Mouse (Mus musculus) gastrocnemius, postnatal 4 days (tissue): ENCODE results near the gene Ahdc1. TPM values are rescaled to one million over a fixed set of nuclear protein-coding genes. Genes with fewer than 3 reads are reported as not detected.

Experiments
- DNase-seq, 2 experiments: peaks; one replicate each; pipeline ENCODE4 v3.0.0; 2021 to 2022; ENCODE audit warnings: low spot score in 2 of 2, mixed read lengths in 2 of 2
- total RNA-seq, 2 experiments: library from RNA; stranded (reverse); gene quantifications; 2 replicates each; pipeline ENCODE4 v1.2.3; 2021

The Ahdc1 gene
- total RNA-seq, 2 experiments from 2014 or later = 107 to 112 TPM

DNA sequence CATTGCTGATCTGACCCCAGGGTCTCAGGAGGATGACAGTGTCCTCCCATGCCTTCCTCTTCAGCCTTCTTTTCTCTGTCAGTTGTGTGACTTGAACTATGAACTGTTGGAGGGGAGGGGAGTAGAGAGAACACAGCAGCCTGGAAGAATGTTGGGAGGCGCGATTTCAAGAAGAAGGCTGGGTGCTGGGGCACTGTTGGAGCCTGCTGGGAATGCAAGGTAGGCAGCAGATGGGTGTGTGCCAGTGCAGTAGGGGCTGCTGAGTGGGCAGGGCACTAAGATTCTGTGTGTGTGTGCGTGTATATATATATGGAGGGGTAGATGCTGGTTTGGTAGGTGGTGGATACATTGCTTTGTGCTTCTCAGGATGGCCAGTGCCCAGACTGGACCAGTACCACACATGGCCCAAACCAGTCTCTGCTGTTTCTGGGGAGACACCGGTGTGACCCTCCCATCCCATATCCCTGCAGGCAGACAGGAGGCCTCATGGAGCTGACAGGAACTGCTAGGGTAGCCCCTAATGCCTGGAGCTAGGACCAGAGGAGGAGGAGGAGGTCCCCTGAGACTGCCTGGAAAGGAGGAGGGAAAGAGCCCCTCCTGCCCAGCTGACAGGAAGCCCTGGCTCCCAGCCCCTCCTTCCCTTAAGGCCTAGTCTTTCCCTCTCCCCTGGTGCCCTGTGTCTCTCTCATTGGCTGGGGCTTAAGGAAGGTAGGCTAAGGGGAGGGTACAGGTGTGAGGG lies 5.8 kb downstream of the Ahdc1 start:
- DNase-seq = no peak

DNA sequence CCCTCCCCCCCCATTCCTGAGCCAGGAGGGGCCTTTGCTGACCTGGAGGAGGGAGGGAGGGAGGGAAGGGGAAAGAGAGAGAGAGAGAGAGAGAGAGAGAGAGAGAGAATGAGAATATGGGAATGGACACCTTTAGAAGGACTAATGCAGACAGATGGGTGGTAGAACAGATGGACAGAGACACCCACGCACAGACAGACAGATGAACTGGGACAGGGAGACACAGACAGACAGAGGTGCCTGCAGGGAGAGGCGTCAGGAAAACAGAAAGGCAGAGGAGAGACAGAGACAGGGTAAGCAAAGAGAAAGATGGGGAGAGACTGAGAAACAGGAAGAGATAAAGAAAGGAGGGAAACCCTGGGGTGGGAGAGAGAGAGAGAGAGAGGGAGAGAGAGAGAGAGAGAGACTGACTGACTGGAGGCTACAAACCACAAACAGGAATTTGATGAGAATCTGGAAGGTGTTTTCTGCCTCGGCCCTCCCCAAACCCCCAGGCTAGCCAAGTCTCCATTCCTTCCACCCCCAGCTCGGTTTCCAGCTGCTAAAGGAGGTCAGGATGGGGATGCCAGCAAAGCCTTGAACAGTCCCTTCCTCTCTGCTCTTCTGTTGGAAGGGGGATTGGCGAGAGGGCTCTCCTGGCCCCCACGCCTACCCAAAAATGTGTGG lies 6.7 kb downstream of the Ahdc1 start:
- no peak for DNase-seq

DNA sequence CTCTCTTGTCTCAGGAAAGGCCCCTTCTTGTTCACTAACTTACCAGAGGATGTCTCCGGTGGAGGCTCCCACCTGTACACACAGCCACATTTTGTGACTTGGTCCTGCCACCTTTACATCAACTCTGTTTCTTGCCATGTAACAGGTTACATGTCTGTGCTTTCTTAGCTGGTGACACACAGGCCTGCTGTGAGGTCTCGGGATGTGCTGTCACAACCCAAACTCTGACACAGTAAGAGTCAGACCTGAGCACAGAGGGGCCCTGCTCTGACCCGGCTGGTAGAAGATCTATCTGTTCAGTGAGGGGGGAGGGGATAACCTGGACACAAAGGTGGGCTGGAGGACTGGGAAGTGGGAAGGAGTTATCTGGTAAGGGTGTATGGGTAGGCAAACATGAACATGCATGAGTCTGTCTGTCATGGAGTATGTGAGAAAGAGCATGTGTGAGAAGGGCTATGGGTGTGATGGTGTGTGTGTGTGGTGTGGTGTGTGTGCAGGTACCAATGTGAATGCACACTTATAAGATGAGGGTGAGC lies 7.3 kb downstream of the Ahdc1 start:
- no peak for DNase-seq

DNA sequence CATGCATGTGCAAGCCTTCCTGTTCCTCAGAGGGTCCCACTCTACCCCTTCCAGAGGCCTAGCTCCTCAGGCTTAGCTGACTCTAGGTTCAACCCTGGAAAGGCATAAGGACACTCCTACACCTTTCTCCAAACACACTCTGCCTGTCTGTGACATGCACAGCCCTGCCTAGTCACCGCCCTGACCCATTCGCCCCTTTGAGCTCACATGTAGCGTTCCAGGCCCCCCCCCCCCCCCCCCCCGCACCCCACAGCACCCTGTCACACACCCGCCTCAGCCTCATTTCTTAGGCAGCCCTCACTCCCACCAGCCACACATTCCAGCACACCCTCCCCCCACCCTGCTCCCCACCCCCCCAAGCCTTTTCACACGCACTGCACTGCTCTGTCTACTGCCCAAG lies 9.7 kb downstream of the Ahdc1 start:
- DNase-seq = no peak

DNA sequence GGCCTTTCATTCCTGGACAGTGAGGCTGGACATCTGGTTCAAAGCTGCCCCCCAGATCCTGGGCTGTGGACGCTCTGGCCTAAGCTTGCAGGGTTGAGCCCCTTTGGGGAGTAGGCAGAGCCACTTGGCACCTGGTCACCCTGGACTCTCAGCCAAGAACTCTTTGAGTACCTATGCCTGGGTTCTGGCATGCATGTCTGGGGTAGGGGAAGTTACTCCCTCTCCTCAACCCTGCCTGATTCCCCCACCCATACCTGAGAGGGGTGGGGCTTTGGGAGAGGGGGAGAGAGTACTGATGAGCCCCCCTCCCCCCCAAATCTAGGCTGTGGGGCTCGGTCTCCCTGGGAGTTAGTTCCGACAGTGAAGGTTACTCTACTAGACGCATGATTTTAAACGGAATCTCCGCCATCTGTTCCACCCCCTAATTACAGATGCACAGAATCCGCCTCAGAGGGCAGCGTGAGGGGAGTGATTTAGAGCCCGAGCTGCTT lies 10.2 kb downstream of the Ahdc1 start:
- no peak for DNase-seq

DNA sequence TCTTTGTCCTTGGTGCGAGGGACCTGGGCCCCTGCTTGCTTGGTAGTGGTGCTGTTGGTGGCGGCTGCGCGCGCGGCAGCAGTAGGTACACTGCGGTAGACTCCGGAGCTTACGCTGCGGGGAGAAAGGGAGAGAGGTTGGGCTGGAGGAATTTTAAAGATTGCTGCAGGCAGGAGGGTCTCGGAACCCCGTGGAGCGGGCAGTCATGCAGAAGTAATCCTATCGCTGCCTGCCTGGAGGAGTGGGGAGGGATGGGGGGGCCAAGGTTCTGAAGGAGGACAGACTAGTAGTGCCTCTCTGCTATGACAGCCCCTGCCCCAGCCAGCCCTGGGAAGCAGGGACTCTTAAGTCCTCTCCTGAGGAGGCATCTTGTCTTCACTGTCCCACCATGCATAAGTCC lies 11.2 kb downstream of the Ahdc1 start:
- DNase-seq = no peak

DNA sequence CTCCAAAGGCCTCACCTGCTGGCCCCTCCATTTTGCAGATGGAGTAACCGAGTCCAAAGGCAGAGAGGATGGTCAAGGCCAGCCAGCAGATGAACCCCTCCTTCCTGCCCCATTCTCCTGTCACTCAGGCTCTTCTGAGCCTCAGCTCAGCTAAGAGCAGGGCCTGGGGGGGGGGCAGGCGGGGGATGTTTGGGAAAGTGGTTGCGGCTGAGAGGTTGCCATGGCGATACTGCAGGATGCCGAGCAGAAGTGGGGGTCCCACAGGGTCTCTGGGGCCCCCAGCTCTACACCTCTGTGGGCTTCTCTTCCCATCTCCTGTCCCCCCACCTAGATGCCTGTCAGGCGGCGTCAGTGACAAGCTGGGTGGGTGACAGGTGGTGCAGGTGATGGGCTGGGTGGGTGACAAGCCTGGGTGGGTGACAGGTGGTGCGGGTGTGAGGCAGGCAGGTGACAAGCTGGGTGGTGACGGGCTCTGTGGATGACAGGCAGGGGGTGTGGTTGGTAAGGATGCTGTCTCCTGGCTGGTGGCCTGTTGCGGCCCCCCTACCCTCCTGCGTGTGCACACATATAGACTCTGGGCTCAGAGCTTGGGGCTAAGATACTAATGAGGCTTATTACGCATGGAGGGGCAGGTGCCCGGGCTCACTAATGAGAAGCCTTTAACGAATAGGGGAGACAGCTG lies 12.0 kb downstream of the Ahdc1 start:
- no peak for DNase-seq

DNA sequence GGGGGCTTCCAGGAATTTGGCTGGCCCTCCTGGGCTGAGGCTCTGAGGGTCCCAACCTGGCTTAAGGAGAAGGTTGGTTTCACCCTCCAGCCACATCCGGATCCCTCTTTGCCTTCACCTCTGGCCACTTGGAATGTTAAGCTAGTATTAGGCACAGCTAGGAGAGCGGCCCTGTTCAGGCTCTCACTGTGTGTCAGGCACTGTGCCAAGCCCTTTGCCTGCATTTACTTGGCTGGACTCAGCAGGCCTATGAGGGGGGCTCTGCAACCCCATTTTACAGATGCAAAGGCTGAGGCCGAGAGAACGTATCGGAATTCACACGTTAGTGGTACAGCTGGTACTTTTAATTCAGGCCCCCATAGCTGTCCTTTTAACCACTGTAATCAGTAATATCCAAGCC lies 12.6 kb downstream of the Ahdc1 start:
- DNase-seq = no peak

DNA sequence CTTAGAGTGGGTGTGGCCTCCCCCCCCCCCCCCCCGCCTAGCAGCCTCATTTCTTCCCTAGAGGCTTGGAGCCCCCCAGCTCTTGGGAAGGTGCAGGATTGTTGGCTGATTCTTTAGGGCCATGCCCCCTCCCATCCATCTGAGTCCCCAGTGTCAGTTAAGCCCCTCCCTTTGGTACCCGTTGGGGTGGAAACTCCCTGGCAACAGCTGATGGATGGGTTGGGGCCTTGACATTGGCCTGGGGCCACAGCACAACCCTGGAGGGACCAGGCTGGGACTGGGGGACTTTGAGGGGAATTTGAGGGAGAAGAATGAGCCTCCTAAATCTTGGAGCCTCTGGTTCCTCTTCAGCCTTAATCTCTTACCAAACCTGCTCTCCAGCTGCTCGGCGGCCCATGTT lies 13.3 kb downstream of the Ahdc1 start:
- no peak for DNase-seq

DNA sequence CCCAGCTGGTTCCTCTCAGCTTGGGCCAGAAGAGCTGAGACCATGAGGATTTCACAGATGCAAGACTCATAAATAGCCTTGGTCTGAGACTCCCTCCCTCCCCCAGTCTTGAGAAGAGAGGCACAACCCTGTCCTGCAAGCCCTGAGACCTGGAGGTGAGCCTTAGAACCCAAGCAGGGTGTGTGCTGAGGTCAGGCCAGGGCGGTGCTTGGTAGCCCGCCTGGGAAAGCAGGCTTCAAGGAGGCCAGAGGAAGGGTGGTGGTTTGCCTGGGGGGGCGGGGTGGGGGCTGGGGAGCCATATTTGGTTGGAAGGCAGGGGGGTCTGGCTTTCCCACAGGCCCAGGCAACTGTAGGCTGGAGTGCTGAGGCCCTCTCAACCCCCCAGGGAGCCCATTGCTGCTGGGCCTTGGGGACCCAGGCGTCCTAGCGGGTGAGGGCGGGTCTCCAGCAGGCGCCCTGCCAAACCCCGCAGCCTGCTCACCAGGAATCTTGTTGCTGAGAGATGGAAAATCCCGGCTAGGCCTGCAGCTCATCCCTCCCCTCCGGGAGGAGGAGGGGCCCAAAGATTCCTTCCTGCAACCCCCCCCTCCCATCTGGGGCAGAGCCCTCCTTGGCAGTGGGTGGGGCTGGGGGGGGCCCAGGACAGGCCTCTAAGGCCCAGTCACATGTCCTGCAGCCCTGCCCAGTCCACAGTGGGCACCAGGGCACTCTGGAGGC lies 14.1 kb downstream of the Ahdc1 start:
- DNase-seq = peak; percentile 50 to 68

DNA sequence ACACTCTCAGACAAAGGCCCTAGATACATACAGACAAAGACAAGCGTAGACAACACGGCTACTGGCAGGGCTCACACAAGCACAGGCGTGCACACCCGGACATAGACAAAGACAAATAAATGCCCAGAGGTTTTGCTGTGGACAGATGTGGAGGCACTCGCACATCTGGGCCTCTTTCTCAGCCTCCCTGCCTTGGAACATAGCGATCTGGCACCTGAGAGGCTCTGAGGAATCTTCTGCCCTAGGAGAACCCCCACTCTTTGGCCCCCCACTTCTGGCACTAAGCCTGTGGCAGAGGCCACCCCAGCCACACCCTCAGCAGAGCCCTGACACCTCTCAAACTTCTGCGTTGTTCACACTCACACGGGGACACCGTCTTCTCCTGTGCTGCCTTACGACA lies 15.2 kb downstream of the Ahdc1 start:
- no peak for DNase-seq

DNA sequence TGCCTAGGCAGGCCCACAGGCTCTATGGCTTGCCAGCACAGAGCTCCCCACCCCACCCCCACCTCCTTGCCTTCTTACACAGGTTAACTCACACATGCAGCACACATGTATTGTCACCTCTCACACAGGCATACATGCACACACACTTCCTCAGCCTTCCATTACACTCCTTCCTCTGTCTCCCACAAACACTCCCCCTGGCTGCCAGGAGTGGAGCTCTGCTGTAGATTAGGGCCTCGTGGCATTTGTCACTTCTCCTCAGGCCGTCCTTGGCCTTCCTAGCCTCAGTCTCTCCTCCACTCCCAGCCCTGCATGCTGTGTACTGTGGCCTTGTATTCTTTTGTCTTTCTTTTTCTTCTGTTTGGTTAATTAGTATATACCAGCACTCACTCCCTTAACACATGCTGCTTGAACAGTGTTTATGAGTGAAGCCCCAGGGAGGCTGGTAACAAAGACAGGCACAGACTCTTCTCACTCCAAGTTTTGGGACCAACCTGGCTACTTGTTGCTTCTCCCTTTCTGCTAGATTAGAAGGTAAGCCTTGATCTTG lies 15.8 kb downstream of the Ahdc1 start:
- no peak for DNase-seq

DNA sequence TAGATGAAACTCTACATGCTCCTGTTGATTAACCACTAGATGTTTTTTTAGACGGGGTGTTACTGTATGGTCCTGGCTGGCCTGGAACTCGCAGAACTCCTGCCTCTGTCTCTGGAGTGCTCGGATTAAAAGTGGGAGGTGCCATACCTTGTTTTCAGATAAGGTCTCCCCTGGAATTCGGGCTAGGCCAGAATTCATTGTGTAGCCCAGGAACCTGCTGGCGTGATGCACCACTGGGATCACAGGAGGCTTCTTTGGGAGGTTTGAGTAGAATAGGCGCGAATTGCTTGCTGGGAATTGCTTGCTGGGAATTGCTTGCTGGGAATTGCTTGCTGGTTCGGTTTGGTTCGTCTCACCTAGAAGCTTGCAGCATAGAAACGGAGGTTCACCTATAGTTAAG lies 16.7 kb downstream of the Ahdc1 start:
- no peak for DNase-seq

DNA sequence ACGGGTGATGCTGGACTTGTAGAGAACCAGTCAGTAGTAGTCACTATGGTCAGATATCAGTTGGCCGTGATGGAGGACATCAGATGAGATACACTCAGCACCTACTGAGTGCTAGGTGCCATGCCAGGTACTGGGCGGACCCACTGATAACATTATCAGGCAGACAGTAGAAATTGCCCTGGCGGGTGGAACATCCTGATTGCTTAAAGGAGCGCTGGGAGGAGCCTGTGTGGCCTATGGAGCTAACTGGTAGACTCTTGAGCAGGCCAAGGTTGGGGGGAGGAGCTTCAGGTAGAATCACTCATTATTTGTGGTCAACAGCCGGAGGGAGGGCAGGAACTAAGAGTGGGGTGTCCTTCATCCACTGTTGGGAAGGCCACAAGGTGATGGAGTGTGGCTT lies 17.1 kb downstream of the Ahdc1 start:
- DNase-seq = no peak

DNA sequence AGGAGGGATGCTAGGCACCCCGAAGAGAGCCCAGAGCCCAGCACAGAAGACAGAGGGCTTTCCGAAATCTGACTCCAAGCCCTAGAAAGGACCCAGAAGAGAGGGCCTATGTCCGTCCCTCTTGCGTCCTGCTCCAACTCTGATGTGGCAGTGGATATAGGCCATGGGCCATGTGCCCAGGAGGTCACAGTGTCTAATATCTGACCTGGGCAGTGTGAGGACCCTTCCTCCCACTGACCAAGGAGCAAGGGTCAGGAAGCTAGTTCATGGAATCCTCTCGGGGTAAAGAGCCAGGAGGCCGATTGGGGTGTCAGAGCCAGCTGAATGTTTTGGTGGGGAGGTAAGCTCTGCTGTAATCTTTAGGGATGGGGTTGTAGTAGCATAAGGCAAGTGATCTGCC lies 17.8 kb downstream of the Ahdc1 start:
- no peak for DNase-seq

DNA sequence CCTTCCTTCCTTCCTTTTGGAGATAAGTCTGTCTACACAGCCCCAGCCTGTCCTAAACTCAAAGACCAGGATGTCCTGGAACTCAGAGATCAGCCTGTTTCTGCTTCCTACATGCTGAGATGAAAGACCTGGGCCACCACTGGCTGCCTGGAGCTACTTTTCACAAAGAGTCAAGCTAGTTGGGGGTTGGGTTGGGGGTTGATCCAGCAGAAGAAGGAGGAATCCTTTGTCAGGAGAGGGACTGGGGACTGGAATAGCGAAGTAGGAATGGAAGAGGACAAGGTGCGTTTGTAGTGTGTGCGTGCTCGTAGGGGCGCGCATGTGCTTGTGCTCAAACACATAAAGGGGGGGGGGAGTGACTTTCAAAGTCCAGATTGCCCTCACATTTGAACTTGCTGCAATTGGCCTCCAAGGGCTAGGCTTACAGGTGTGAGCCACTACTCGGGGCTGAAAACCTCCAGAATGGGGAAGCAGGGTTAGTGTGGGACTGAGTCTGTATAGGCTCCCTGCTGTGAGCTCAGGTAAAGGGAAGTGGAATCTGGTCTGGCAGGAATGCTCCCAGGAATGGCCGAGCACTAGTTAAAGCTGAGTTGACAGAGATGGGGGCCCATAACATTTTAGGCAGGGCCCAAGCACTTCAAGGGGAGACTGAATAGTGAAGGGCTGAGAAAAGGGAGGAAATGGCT lies 21.5 kb downstream of the Ahdc1 start:
- DNase-seq = no peak

DNA sequence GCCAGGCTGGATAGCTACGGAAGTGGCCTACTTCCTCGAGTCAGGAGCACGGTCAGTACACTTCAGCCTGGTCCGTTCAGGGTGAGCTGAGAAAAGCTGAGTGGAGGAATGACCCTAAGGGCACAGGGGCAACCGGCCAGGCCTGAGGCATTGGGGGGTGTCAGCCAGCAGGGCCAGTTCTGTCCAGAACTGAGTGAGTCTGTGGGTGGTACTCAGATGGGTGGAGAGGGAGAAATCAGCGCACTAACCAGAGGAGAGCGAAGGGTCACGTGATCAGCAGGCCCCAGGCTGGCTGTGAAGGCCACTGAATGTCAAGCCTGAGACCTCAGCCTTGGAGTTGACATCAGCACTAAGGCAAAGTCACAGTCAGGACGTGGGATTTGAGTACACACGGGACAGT lies 23.4 kb downstream of the Ahdc1 start:
- no peak for DNase-seq

DNA sequence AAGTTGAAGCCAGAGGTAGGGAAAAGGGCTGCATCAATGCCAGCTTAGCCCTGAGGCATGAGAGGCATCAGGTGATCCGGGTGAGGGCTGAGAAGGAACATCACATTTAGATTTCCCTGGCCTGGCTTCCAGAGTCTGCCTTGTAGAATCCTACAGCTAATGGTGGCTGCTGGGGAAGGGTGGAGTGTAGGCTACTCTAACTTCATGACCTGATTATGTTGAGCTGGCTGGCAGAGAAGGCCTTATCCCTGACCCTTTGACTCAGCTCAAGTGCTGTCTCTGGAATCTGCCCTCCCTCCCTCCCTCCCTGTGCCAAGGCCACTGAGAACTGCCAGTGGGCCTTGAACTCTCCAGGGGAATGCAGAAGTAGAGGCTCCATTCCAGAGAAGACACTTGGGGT lies 24.4 kb downstream of the Ahdc1 start:
- DNase-seq = no peak

DNA sequence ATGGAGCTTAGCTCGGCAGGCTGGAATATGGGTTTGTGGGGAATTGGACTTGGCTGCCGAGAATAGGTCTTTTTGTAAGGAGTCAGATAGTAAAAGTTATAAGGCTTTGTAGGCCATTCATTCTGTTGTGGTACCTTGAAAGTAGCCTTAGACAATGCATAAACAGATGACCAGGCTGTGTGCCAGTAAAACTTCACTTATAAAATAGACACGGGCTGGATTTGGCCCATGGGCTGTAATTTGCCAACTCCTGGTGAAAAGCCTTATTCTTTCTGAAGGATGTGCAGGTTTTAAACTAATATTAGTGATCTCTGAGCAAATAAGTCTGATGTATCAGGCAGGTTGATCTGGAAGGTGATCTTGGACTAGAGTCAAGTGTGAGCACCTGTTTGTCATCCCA lies 24.9 kb downstream of the Ahdc1 start:
- no peak for DNase-seq

DNA sequence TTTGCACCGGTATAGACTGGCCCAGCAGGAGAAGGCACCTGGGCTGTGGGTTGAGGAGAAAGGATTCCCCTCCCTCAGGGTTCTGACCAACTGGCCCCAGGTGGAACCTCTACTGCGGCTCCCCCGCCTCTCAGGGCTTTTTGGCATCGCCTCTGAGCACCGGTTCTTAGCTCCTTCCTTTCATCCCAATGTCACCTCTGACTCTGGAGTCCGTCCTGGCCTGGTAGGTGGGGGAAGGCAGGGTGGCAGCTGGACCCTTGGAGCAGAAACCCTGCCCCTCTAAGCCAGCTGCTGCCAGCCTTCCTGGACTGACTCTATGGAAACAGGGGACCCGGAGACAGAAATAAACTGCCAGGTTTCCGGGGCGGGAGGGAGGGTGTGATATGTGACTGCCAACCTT lies 26.2 kb downstream of the Ahdc1 start:
- no peak for DNase-seq

DNA sequence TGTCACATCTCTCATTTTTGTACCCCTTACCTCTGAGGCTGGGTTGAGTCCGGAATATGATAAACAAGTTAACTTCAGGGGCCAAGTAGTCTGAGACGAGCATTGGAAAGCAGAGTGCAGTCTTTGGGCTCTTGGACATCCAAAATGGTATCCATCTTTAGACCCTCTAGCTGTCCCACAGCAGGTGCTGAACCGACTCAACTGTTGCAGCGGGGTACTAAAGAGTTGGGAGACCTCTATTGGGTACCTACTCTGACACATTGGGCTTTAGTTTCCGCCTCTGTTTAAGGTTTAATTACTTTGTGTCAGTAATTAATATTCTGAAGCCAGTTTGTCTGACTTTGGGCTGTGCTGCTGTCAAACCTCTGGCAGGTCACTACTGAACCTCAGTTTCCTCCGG lies 26.7 kb downstream of the Ahdc1 start:
- DNase-seq = no peak
